ENCODE assay signal across 9 mouse cellular contexts in the genomic region with DNA sequence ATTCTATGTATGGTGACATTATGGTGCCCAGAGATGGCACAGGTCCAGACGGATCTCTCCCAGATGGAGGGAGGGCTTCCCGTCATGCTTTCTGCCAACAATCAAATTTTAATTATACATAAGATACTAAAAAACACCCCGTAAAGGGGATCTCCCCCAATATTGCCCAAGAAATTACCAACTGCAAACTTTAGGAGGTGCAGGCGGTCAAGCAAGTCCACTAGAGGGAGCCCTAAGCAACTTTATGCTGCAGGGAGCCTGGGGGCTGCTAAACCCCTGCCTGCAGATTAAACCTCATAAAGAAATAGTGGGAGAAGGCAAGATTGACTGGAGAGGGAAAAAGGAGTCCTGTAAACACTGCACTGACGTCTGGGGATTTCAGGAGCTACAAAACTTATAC. TPM values are rescaled to one million over a fixed set of nuclear protein-coding genes. Genes with fewer than 3 reads are reported as not detected.
DNase-seq lines count a peak whose midpoint lies in the region; ATAC-seq and TF ChIP-seq lines count a peak whose summit lies in the region.
"Had no signal": no experiment of that assay in that cellular context is flagged by ENCODE, and none has a peak within 500 bp of the region (broad histone marks: within the 10 kb centered on the region; RNA-seq: fewer than 3 reads in every experiment).

No protein-coding gene starts in this region.

- no peaks in the 10 kb centered on the region for H3K36me3 ChIP-seq in hindbrain, embryonic 14.5 days (replicated peaks; ENCODE audit: control insufficient read depth, insufficient read depth)
- H3K36me3 ChIP-seq in hindbrain, embryonic 16.5 days (ENCODE audit: control insufficient read depth, insufficient read depth, low read length), result no peaks in the 10 kb centered on the region
- H3K36me3 ChIP-seq in G1E (replicated peaks), result no peaks in the 10 kb centered on the region
- H3K36me3 ChIP-seq: liver, embryonic 13.5 days had no signal

- H3K27me3 ChIP-seq in hindbrain, embryonic 14.5 days (ENCODE audit: control insufficient read depth, insufficient read depth, low read length), result no peaks in the 10 kb centered on the region
- H3K27me3 ChIP-seq in hindbrain, embryonic 16.5 days (replicated peaks; ENCODE audit: control insufficient read depth, insufficient read depth, low read length), result no peaks in the 10 kb centered on the region
- peaks cover 31% of the 10 kb centered on the region for H3K27me3 ChIP-seq in G1E (ENCODE audit: insufficient read depth, low read length)

- no peaks in the 10 kb centered on the region for H3K9me3 ChIP-seq in hindbrain, embryonic 14.5 days (ENCODE audit: control insufficient read depth, low read length)
- H3K9me3 ChIP-seq in hindbrain, embryonic 16.5 days (ENCODE audit: control insufficient read depth, low read length), result no peaks in the 10 kb centered on the region
- H3K9me3 ChIP-seq in G1E (replicated peaks), result no peaks in the 10 kb centered on the region
- H3K9me3 ChIP-seq: liver, embryonic 13.5 days had no signal

- H3K4me1 ChIP-seq in hindbrain, embryonic 14.5 days (replicated peaks; ENCODE audit: control insufficient read depth, insufficient read depth, low read length), result no peaks in the 10 kb centered on the region
- H3K4me1 ChIP-seq in hindbrain, embryonic 16.5 days (ENCODE audit: control insufficient read depth, insufficient read depth, low read depth, low read length), result no peaks in the 10 kb centered on the region
- peaks cover 25% of the 10 kb centered on the region for H3K4me1 ChIP-seq in G1E (ENCODE audit: insufficient read depth, low read depth, low read length)

- WGBS in hindbrain, embryonic 14.5 days, result 13% methylated on average over 5 of the region's 5 CpGs
- 11% methylated on average over 5 of the region's 5 CpGs for WGBS in hindbrain, embryonic 16.5 days

- H3K27ac ChIP-seq in hindbrain, embryonic 14.5 days, result no peak overlapping the region
- no peak overlapping the region for H3K27ac ChIP-seq in hindbrain, embryonic 16.5 days (ENCODE audit: low read depth, low read length)
- H3K27ac ChIP-seq: liver, embryonic 13.5 days had no signal

- ATAC-seq in hindbrain, embryonic 14.5 days (ENCODE audit: low FRiP score), result no peak
- no peak for ATAC-seq in hindbrain, embryonic 16.5 days
- ATAC-seq in G1E (ENCODE audit: extremely low read depth, insufficient number of reproducible peaks, low FRiP score, poor library complexity, severe bottlenecking), result no peak
- ATAC-seq in monocyte, adult 5-6 weeks (replicated peaks; ENCODE audit: insufficient number of reproducible peaks, low FRiP score, low TSS enrichment, poor library complexity, severe bottlenecking), result 0 out of 2 replicates have a peak, but pooled peaks have one; percentile 29

- H3K9ac ChIP-seq in hindbrain, embryonic 14.5 days, result no peak overlapping the region
- no peak overlapping the region for H3K9ac ChIP-seq in hindbrain, embryonic 16.5 days (ENCODE audit: low read depth, low read length)
- H3K9ac ChIP-seq: liver, embryonic 13.5 days had no signal

- no peak overlapping the region for H3K4me2 ChIP-seq in hindbrain, embryonic 14.5 days (replicated peaks)
- no peak overlapping the region for H3K4me2 ChIP-seq in hindbrain, embryonic 16.5 days (ENCODE audit: low read length)
- H3K4me2 ChIP-seq: liver, embryonic 13.5 days had no signal

- DNase-seq in hindbrain, embryonic 14.5 days (ENCODE audit: low spot score), result peak; percentile 81
- DNase-seq in A20 (ENCODE audit: low read depth, low spot score) (peak; percentile 74), G1E (ENCODE audit: low spot score) (peak; percentile 43)
- peak; percentile 81 for DNase-seq in embryo, embryonic 10 days (ENCODE audit: low spot score)
- DNase-seq in kidney, postnatal 25 days, result peak; percentile 51 to 74
- no peak for DNase-seq in frontal cortex, postnatal 25 days (ENCODE audit: low spot score in 2 of 2)
- DNase-seq: liver, embryonic 13.5 days had no signal

- no peak overlapping the region for H3K4me3 ChIP-seq in hindbrain, embryonic 14.5 days (replicated peaks; ENCODE audit: low read length)
- no peak overlapping the region for H3K4me3 ChIP-seq in hindbrain, embryonic 16.5 days (ENCODE audit: low read length)
- no peak overlapping the region for H3K4me3 ChIP-seq in G1E (ENCODE audit: low read depth, low read length)
- H3K4me3 ChIP-seq: liver, embryonic 13.5 days had no signal

- TF ChIP-seq CTCF in G1E (IDR thresholded peaks at IDR 0.05; ENCODE audit: low read depth, low read length), result peak; percentile 51; the same call in 1 of the 2 replicates

RNA-seq across cellular contexts. Expression of gene Ccdc153, which starts 1.0 kb away (rescaled TPM):
- not detected in 2 replicates for polyA plus RNA-seq in hindbrain, embryonic 14.5 days (2014; fragmentation: Nextera tagmentation; extraction: Ambion mirVana)
- polyA plus RNA-seq in hindbrain, embryonic 16.5 days (2015; fragmentation: Nextera tagmentation; extraction: Ambion mirVana), result not detected in 2 replicates
- total RNA-seq in G1E (2014; fragmentation: Nextera tagmentation), result not detected in 2 replicates
- not detected in 2 replicates for total RNA-seq in G1E (2017)
- not detected in 2 replicates for polyA plus RNA-seq in G1E (2012)
- total RNA-seq in monocyte, adult 5-6 weeks (2017), result not detected in 3 replicates
- polyA plus RNA-seq: liver, embryonic 13.5 days had no signal

RNA-seq across cellular contexts. Expression of gene Cbl, which starts 5.6 kb away (rescaled TPM):
- polyA plus RNA-seq in hindbrain, embryonic 14.5 days (2014; fragmentation: Nextera tagmentation; extraction: Ambion mirVana), result 22.4 and 22.9 TPM in 2 replicates
- polyA plus RNA-seq in hindbrain, embryonic 16.5 days (2015; fragmentation: Nextera tagmentation; extraction: Ambion mirVana), result 17.4 and 20.3 TPM in 2 replicates
- total RNA-seq in G1E (2014; fragmentation: Nextera tagmentation) (137 and 159 TPM in 2 replicates), G1E (2017) (23.6 and 25.5 TPM in 2 replicates)
- polyA plus RNA-seq in G1E (2012), result 17.2 and 20.3 TPM in 2 replicates
- 47.1 to 115 TPM (median 63.1 TPM) in 3 replicates for total RNA-seq in monocyte, adult 5-6 weeks (2017)

RNA-seq across cellular contexts. Expression of gene Pdzd3, which starts 11.8 kb away (rescaled TPM):
- 0.46 and 1.1 TPM in 2 replicates for polyA plus RNA-seq in hindbrain, embryonic 14.5 days (2014; fragmentation: Nextera tagmentation; extraction: Ambion mirVana)
- 0.38 and 0.40 TPM in 2 replicates for polyA plus RNA-seq in hindbrain, embryonic 16.5 days (2015; fragmentation: Nextera tagmentation; extraction: Ambion mirVana)
- total RNA-seq in G1E (2014; fragmentation: Nextera tagmentation) (not detected in 2 replicates), G1E (2017) (not detected in 2 replicates)
- polyA plus RNA-seq in G1E (2012), result not detected in 2 replicates
- 1.7 TPM in 1 of 3 replicates, not detected in the others for total RNA-seq in monocyte, adult 5-6 weeks (2017)

RNA-seq across cellular contexts. Expression of gene Nlrx1, which starts 29.0 kb away (rescaled TPM):
- 4.4 and 5.1 TPM in 2 replicates for polyA plus RNA-seq in hindbrain, embryonic 14.5 days (2014; fragmentation: Nextera tagmentation; extraction: Ambion mirVana)
- 4.7 and 5.4 TPM in 2 replicates for polyA plus RNA-seq in hindbrain, embryonic 16.5 days (2015; fragmentation: Nextera tagmentation; extraction: Ambion mirVana)
- total RNA-seq in G1E (2014; fragmentation: Nextera tagmentation) (not detected in 2 replicates), G1E (2017) (0.05 TPM in 1 of 2 replicates, not detected in the other)
- polyA plus RNA-seq in G1E (2012), result 0.02 and 0.03 TPM in 2 replicates
- total RNA-seq in monocyte, adult 5-6 weeks (2017), result 14.8 to 15.8 TPM (median 15.3 TPM) in 3 replicates

RNA-seq across cellular contexts. Expression of gene Abcg4, which starts 49.0 kb away (rescaled TPM):
- 21.7 and 24.4 TPM in 2 replicates for polyA plus RNA-seq in hindbrain, embryonic 14.5 days (2014; fragmentation: Nextera tagmentation; extraction: Ambion mirVana)
- 33.7 and 36.2 TPM in 2 replicates for polyA plus RNA-seq in hindbrain, embryonic 16.5 days (2015; fragmentation: Nextera tagmentation; extraction: Ambion mirVana)
- 29.1 and 58.5 TPM in 2 replicates for total RNA-seq in G1E (2014; fragmentation: Nextera tagmentation)
- total RNA-seq in G1E (2017), result 1.8 and 3.6 TPM in 2 replicates
- polyA plus RNA-seq in G1E (2012), result 18.4 and 20.3 TPM in 2 replicates
- not detected in 3 replicates for total RNA-seq in monocyte, adult 5-6 weeks (2017)

Comparison
In these comparisons a context has a peak if more than half of its experiments do, and no peak if none do; other contexts are left out.
1. DNase-seq: peak in hindbrain, embryonic 14.5 days (single experiment), A20 (single experiment), G1E (single experiment), embryo, embryonic 10 days (single experiment) and kidney, postnatal 25 days (2 of 2); none in frontal cortex, postnatal 25 days (0 of 2).